Mouse (Mus musculus) heart, embryonic 14.5 days (tissue): Measurements from ENCODE around the gene Tmc3. TPM values are rescaled to one million over a fixed set of nuclear protein-coding genes. Genes with fewer than 3 reads are reported as not detected.

Experiments used
- ATAC-seq: fragments of 200-750 bp; cut with Nextera tagmentation; 2 replicates; pipeline ENCODE4 v1.8.0; 2017; ENCODE audit warnings: low read depth, moderate TSS enrichment; ENCODE audit not compliant: insufficient number of reproducible peaks, insufficient read depth, low FRiP score
- H3K27ac ChIP-seq, 2 experiments: fragments of 200-500 bp in 1 of 2; fragments of 300-500 bp in 1 of 2; sonication (generic) in 1 of 2; replicated peaks in 1 of 2; 2 replicates each; pipeline ENCODE4 v1.5.1; 2012 to 2014; ENCODE audit warnings: low read depth in 2 of 2, low read length in 2 of 2, control low read depth in 1 of 2, mild to moderate bottlenecking in 1 of 2, mixed read lengths in 1 of 2; ENCODE audit not compliant: control insufficient read depth in 1 of 2, insufficient read depth in 1 of 2
- H3K27me3 ChIP-seq: fragments of 300-500 bp; sonication (generic); 2 replicates; pipeline ENCODE4 v1.6.1; 2014; ENCODE audit warnings: mild to moderate bottlenecking, low read length, control low read depth; ENCODE audit not compliant: control insufficient read depth, insufficient read depth
- H3K36me3 ChIP-seq: fragments of 300-500 bp; sonication (generic); 2 replicates; pipeline ENCODE4 v1.6.1; 2014; ENCODE audit warnings: mild to moderate bottlenecking, control low read depth, low read length, mixed read lengths; ENCODE audit not compliant: control insufficient read depth, insufficient read depth
- H3K4me1 ChIP-seq, 2 experiments: fragments of 200-500 bp in 1 of 2; fragments of 300-500 bp in 1 of 2; sonication (generic) in 1 of 2; 2 replicates each; pipeline ENCODE4 v1.6.1; 2012 to 2014; ENCODE audit warnings: low read length in 2 of 2, control low read depth in 1 of 2, mixed read lengths in 1 of 2; ENCODE audit not compliant: control insufficient read depth in 2 of 2, insufficient read depth in 2 of 2
- H3K4me2 ChIP-seq: fragments of 300-500 bp; sonication (generic); 2 replicates; pipeline ENCODE4 v1.6.1; 2014; ENCODE audit warnings: mild to moderate bottlenecking, low read length
- H3K4me3 ChIP-seq, 2 experiments: fragments of 200-500 bp in 1 of 2; fragments of 300-500 bp in 1 of 2; sonication (generic) in 1 of 2; 2 replicates each; pipeline ENCODE4 v1.5.1; 2012 to 2014; ENCODE audit warnings: low read length in 2 of 2, mild to moderate bottlenecking in 2 of 2, control low read depth in 1 of 2, low read depth in 1 of 2, moderate library complexity in 1 of 2; ENCODE audit not compliant: control insufficient read depth in 1 of 2, insufficient read depth in 1 of 2
- H3K9ac ChIP-seq: fragments of 300-500 bp; sonication (generic); 2 replicates; pipeline ENCODE4 v1.6.1; 2014; ENCODE audit warnings: mild to moderate bottlenecking, low read length
- H3K9me3 ChIP-seq: fragments of 300-500 bp; sonication (generic); 2 replicates; pipeline ENCODE4 v1.6.1; 2016; ENCODE audit warnings: low read length, control low read depth; ENCODE audit not compliant: control insufficient read depth
- WGBS: fragments of 180-500 bp; shearing (Covaris S2); extraction: QIAGEN DNeasy Blood & Tissue Kit; methylation state at CpG from one replicate; pipeline ENCODE4 v1.1.7; 2014; 5-methylcytosine and 5-hydroxymethylcytosine counted together
- polyA plus RNA-seq: library from polyadenylated mRNA; unstranded; fragments of >200 nt; fragmentation: Nextera tagmentation; extraction: Ambion mirVana; gene quantifications from 2 replicates; pipeline ENCODE4 v1.2.1, GENCODE M21; 2014

Tmc3 gene
- polyA plus RNA-seq, 1 experiment from 2014 or later: 0.38 TPM

GRCm38 (mm10) chr7:83569436-83569835, 15.3 kb upstream of the Tmc3 start:
- 73% methylated on average over 2 of the region's 2 CpGs for WGBS
- no peak for ATAC-seq
- H3K27me3 ChIP-seq: no peaks in the 10 kb centered on the region
- H3K27ac ChIP-seq: no peak overlapping the region
- H3K4me2 ChIP-seq: no peak overlapping the region
- H3K4me3 ChIP-seq: no peak overlapping the region
- H3K36me3 ChIP-seq: no peaks in the 10 kb centered on the region
- peaks cover 0 to 2% of the 10 kb centered on the region in 2 experiments; a peak in 1 of 4 replicates for H3K4me1 ChIP-seq
- no peaks in the 10 kb centered on the region for H3K9me3 ChIP-seq
- no peak overlapping the region for H3K9ac ChIP-seq

- 37% methylated on average over 4 of the region's 4 CpGs for WGBS
- no peaks in the 10 kb centered on the region for H3K36me3 ChIP-seq
- no peak overlapping the region for H3K4me3 ChIP-seq
- H3K9me3 ChIP-seq: no peaks in the 10 kb centered on the region
- no peaks in the 10 kb centered on the region for H3K27me3 ChIP-seq
- no peak overlapping the region for H3K4me2 ChIP-seq
- no peak overlapping the region for H3K9ac ChIP-seq
- peaks cover 0 to 2% of the 10 kb centered on the region in 2 experiments; a peak in 1 of 4 replicates for H3K4me1 ChIP-seq
- ATAC-seq: no peak
- no peak overlapping the region for H3K27ac ChIP-seq
Observed at GRCm38 (mm10) chr7:83571077-83571476, 13.7 kb upstream of the Tmc3 start.

- 55% methylated on average over 3 of the region's 3 CpGs for WGBS
- peaks cover 0 to 2% of the 10 kb centered on the region in 2 experiments; a peak in 1 of 4 replicates for H3K4me1 ChIP-seq
- no peak overlapping the region for H3K4me3 ChIP-seq
- no peak overlapping the region for H3K27ac ChIP-seq
- H3K27me3 ChIP-seq: no peaks in the 10 kb centered on the region
- no peak for ATAC-seq
- no peaks in the 10 kb centered on the region for H3K9me3 ChIP-seq
- H3K4me2 ChIP-seq: no peak overlapping the region
- H3K9ac ChIP-seq: no peak overlapping the region
- no peaks in the 10 kb centered on the region for H3K36me3 ChIP-seq
Observed at GRCm38 (mm10) chr7:83571901-83572300, 12.8 kb upstream of the Tmc3 start.

GRCm38 (mm10) chr7:83572451-83572850, 12.3 kb upstream of the Tmc3 start:
- Histone ChIP-seq H3K4me2 (no peak overlapping the region), H3K4me1 (peaks cover 0 to 2% of the 10 kb centered on the region in 2 experiments; a peak in 1 of 4 replicates), H3K27ac (no peak overlapping the region), H3K9me3 (no peaks in the 10 kb centered on the region), H3K36me3 (no peaks in the 10 kb centered on the region), H3K9ac (no peak overlapping the region), H3K27me3 (no peaks in the 10 kb centered on the region), H3K4me3 (no peak overlapping the region)
- ATAC-seq: no peak
- 47% methylated on average over 2 of the region's 2 CpGs for WGBS

GRCm38 (mm10) chr7:83580946-83581345, 3.8 kb upstream of the Tmc3 start:
- no peaks in the 10 kb centered on the region for H3K27me3 ChIP-seq
- H3K4me3 ChIP-seq: no peak overlapping the region
- no peak for ATAC-seq

GRCm38 (mm10) chr7:83594056-83594455, 9.3 kb downstream of the Tmc3 start:
- no peak overlapping the region for H3K4me3 ChIP-seq
- ATAC-seq: no peak
- H3K4me1 ChIP-seq: no peaks in the 10 kb centered on the region
- no peak overlapping the region for H3K9ac ChIP-seq
- no peak overlapping the region for H3K27ac ChIP-seq
- no peak overlapping the region for H3K4me2 ChIP-seq
- no peaks in the 10 kb centered on the region for H3K9me3 ChIP-seq
- H3K27me3 ChIP-seq: no peaks in the 10 kb centered on the region
- no peaks in the 10 kb centered on the region for H3K36me3 ChIP-seq
- WGBS: 80% methylated on average over 3 of the region's 3 CpGs

More at GRCm38 (mm10) chr7:83580946-83581345, 3.8 kb upstream of the Tmc3 start:
- no peak overlapping the region for H3K4me2 ChIP-seq
- peaks cover 7 to 12% of the 10 kb centered on the region in 2 experiments for H3K4me1 ChIP-seq
- no peak overlapping the region for H3K9ac ChIP-seq
- no peaks in the 10 kb centered on the region for H3K36me3 ChIP-seq
- no peak overlapping the region for H3K27ac ChIP-seq
- WGBS: 61% methylated on average over 4 of the region's 4 CpGs
- H3K9me3 ChIP-seq: no peaks in the 10 kb centered on the region

- 79% methylated on average over 3 of the region's 3 CpGs for WGBS
- no peak for ATAC-seq
- no peak overlapping the region for H3K4me2 ChIP-seq
Observed at GRCm38 (mm10) chr7:83597063-83597462, 12.3 kb downstream of the Tmc3 start.

More at GRCm38 (mm10) chr7:83597063-83597462, 12.3 kb downstream of the Tmc3 start:
- H3K9me3 ChIP-seq: no peaks in the 10 kb centered on the region
- H3K27me3 ChIP-seq: no peaks in the 10 kb centered on the region
- no peak overlapping the region for H3K9ac ChIP-seq
- H3K27ac ChIP-seq: no peak overlapping the region
- H3K36me3 ChIP-seq: no peaks in the 10 kb centered on the region
- no peak overlapping the region for H3K4me3 ChIP-seq
- peaks cover 0 to 2% of the 10 kb centered on the region in 2 experiments; a peak in 1 of 4 replicates for H3K4me1 ChIP-seq
